Comparison of ENCODE assay signal across 8 mouse cellular contexts in genomic region chr9:57653283-57653682, GRCm38 (mm10). TPM values are rescaled to one million over a fixed set of nuclear protein-coding genes. Genes with fewer than 3 reads are reported as not detected.
DNase-seq lines count a peak whose midpoint lies in the region; ATAC-seq and TF ChIP-seq lines count a peak whose summit lies in the region.

TSS of gene Csk (minus strand) at chr9:57653631.

- no peak within 1 kb of the TSS for H3K4me2 ChIP-seq in CH12.LX (ENCODE audit: insufficient read depth, low read depth, poor library complexity, severe bottlenecking)
- H3K4me2 ChIP-seq in embryonic facial prominence, embryonic 15.5 days (replicated peaks), result no peak within 1 kb of the TSS
- H3K4me2 ChIP-seq in liver, embryonic 11.5 days, result no peak within 1 kb of the TSS
- no peak within 1 kb of the TSS for H3K4me2 ChIP-seq in stomach, postnatal 0 days (replicated peaks; ENCODE audit: low read depth)

- DNase-seq in gastrocnemius, postnatal 4 days (ENCODE audit: low spot score in 2 of 2), result no peak
- DNase-seq in gastrocnemius, postnatal 36 days, result no peak
- no peak for DNase-seq in CH12.LX (ENCODE audit: extremely low read depth)
- DNase-seq in hindbrain, embryonic 10.5 days (ENCODE audit: low spot score), result no peak
- DNase-seq in liver, embryonic 11.5 days (ENCODE audit: low spot score), result no peak
- DNase-seq in stomach, postnatal 0 days (ENCODE audit: low spot score), result no peak

- peaks cover 15 to 57% of the 10 kb centered on the region in 2 experiments for H3K4me1 ChIP-seq in CH12.LX (ENCODE audit: control insufficient read depth in 1 of 2, insufficient read depth in 2 of 2)
- H3K4me1 ChIP-seq in embryonic facial prominence, embryonic 15.5 days, result peaks cover 7% of the 10 kb centered on the region; the same call in 1 of the 2 replicates
- peaks cover 51% of the 10 kb centered on the region for H3K4me1 ChIP-seq in hindbrain, embryonic 10.5 days (replicated peaks)
- H3K4me1 ChIP-seq in liver, embryonic 11.5 days (replicated peaks; ENCODE audit: control insufficient read depth, insufficient read depth, low read length), result peaks cover 18% of the 10 kb centered on the region
- no peaks in the 10 kb centered on the region for H3K4me1 ChIP-seq in stomach, postnatal 0 days (replicated peaks; ENCODE audit: control insufficient read depth, insufficient read depth)

- no peak within 1 kb of the TSS for H3K27ac ChIP-seq in CH12.LX (ENCODE audit: insufficient read depth, low read depth)
- no peak within 1 kb of the TSS for H3K27ac ChIP-seq in embryonic facial prominence, embryonic 15.5 days (replicated peaks)
- peak within 1 kb of the TSS; percentile 83 for H3K27ac ChIP-seq in hindbrain, embryonic 10.5 days
- H3K27ac ChIP-seq in liver, embryonic 11.5 days (ENCODE audit: low read depth, low read length), result no peak within 1 kb of the TSS
- H3K27ac ChIP-seq in stomach, postnatal 0 days (replicated peaks), result no peak within 1 kb of the TSS

- intact Hi-C loops in gastrocnemius, postnatal 36 days (cut with DNase I), result loop anchor here (2.0 to 5.0 kb wide), 2 partner anchors 111 to 722 kb away; no protein-coding TSS in a partner anchor

- no peak for TF ChIP-seq RAD21 in CH12.LX (IDR thresholded peaks at IDR 0.05; ENCODE audit: low read depth, low read length)

- H3K79me2 ChIP-seq in CH12.LX (replicated peaks; ENCODE audit: control insufficient read depth, extremely low read depth, insufficient read depth, poor library complexity, severe bottlenecking), result no peaks in the 10 kb centered on the region

- H3K9ac ChIP-seq in CH12.LX (ENCODE audit: insufficient read depth, low read depth), result no peak within 1 kb of the TSS
- H3K9ac ChIP-seq in embryonic facial prominence, embryonic 15.5 days, result no peak within 1 kb of the TSS
- H3K9ac ChIP-seq in liver, embryonic 11.5 days (ENCODE audit: low read depth, low read length), result no peak within 1 kb of the TSS
- H3K9ac ChIP-seq in stomach, postnatal 0 days (ENCODE audit: low read length), result no peak within 1 kb of the TSS; the same call in 1 of the 2 replicates

- no peaks in the 10 kb centered on the region for H3K9me3 ChIP-seq in CH12.LX (replicated peaks; ENCODE audit: low read length)
- H3K9me3 ChIP-seq in embryonic facial prominence, embryonic 15.5 days (replicated peaks), result no peaks in the 10 kb centered on the region
- no peaks in the 10 kb centered on the region for H3K9me3 ChIP-seq in hindbrain, embryonic 10.5 days
- no peaks in the 10 kb centered on the region for H3K9me3 ChIP-seq in liver, embryonic 11.5 days (ENCODE audit: control insufficient read depth, low read length)
- no peaks in the 10 kb centered on the region for H3K9me3 ChIP-seq in stomach, postnatal 0 days (ENCODE audit: control insufficient read depth, low read length)

- no peak for TF ChIP-seq CTCF in CH12.LX (conservative IDR thresholded peaks at IDR 0.05 in 1 of 2, IDR thresholded peaks at IDR 0.05 in 1 of 2; ENCODE audit: low read depth in 2 of 2, low read length in 2 of 2)
- TF ChIP-seq CTCF in stomach, postnatal 0 days (IDR thresholded peaks at IDR 0.05; ENCODE audit: low read depth), result no peak

- no peak for TF ChIP-seq EP300 in CH12.LX (IDR thresholded peaks at IDR 0.05; ENCODE audit: low read length)
- no peak for TF ChIP-seq EP300 in stomach, postnatal 0 days (optimal IDR thresholded peaks at IDR 0.05)

- peaks cover 0 to 2% of the 10 kb centered on the region in 2 experiments for H3K36me3 ChIP-seq in CH12.LX (replicated peaks in 1 of 2; ENCODE audit: control insufficient read depth in 1 of 2, insufficient read depth in 1 of 2, low read length in 1 of 2)
- H3K36me3 ChIP-seq in embryonic facial prominence, embryonic 15.5 days, result no peaks in the 10 kb centered on the region
- H3K36me3 ChIP-seq in hindbrain, embryonic 10.5 days, result no peaks in the 10 kb centered on the region
- no peaks in the 10 kb centered on the region for H3K36me3 ChIP-seq in liver, embryonic 11.5 days (ENCODE audit: control insufficient read depth, insufficient read depth, low read length)
- no peaks in the 10 kb centered on the region for H3K36me3 ChIP-seq in stomach, postnatal 0 days (ENCODE audit: control insufficient read depth, insufficient read depth, low read length)

- in situ Hi-C loops in CH12.LX (cut with MboI; ENCODE audit: low pct_ligation_motif_present, low pct_unique_long_range_greater_than_20kb, low sequenced_read_pairs), result loop anchor here (5.0 to 10.0 kb wide), 3 partner anchors 36 to 342 kb away; partner anchors contain the start of gene Cox5a

- H3K4me3 ChIP-seq in CH12.LX (replicated peaks in 1 of 3; ENCODE audit: low read depth in 2 of 3, low read length in 2 of 3, poor library complexity in 1 of 3), result peak within 1 kb of the TSS in 1 of 3 experiments; percentile 39
- H3K4me3 ChIP-seq in embryonic facial prominence, embryonic 15.5 days (replicated peaks), result no peak within 1 kb of the TSS
- no peak within 1 kb of the TSS; the same call in 1 of the 2 replicates for H3K4me3 ChIP-seq in hindbrain, embryonic 10.5 days
- no peak within 1 kb of the TSS for H3K4me3 ChIP-seq in liver, embryonic 11.5 days (ENCODE audit: low read depth, low read length)
- no peak within 1 kb of the TSS for H3K4me3 ChIP-seq in stomach, postnatal 0 days (ENCODE audit: low read depth, low read length)

- no peaks in the 10 kb centered on the region for H3K27me3 ChIP-seq in CH12.LX (replicated peaks)
- peaks cover 23% of the 10 kb centered on the region for H3K27me3 ChIP-seq in embryonic facial prominence, embryonic 15.5 days
- peaks cover 34% of the 10 kb centered on the region for H3K27me3 ChIP-seq in hindbrain, embryonic 10.5 days (ENCODE audit: insufficient read depth, poor library complexity, severe bottlenecking)
- H3K27me3 ChIP-seq in liver, embryonic 11.5 days (replicated peaks; ENCODE audit: control insufficient read depth, insufficient read depth, low read length), result no peaks in the 10 kb centered on the region
- H3K27me3 ChIP-seq in stomach, postnatal 0 days (ENCODE audit: control insufficient read depth, insufficient read depth, low read length), result no peaks in the 10 kb centered on the region

- 43% methylated on average over 5 of the region's 5 CpGs for WGBS in embryonic facial prominence, embryonic 15.5 days
- WGBS in hindbrain, embryonic 10.5 days, result 36% methylated on average over 5 of the region's 5 CpGs
- 62% methylated on average over 5 of the region's 5 CpGs for WGBS in liver, embryonic 11.5 days
- WGBS in stomach, postnatal 0 days, result 56% methylated on average over 5 of the region's 5 CpGs

- no peak for TF ChIP-seq POLR2A in CH12.LX (IDR thresholded peaks at IDR 0.05; ENCODE audit: low read depth, low read length)

- dilution Hi-C loops in CH12.LX (cut with MboI; ENCODE audit: extremely low pct_ligation_motif_present, extremely low pct_unique_long_range_greater_than_20kb, low sequenced_read_pairs), result no loop called here

- ATAC-seq in embryonic facial prominence, embryonic 15.5 days (ENCODE audit: insufficient number of reproducible peaks, low FRiP score, low TSS enrichment, low read depth), result no peak
- no peak for ATAC-seq in liver, embryonic 11.5 days (replicated peaks; ENCODE audit: low FRiP score)
- ATAC-seq in stomach, postnatal 0 days (ENCODE audit: low FRiP score, low TSS enrichment), result no peak
- no peak for ATAC-seq in cerebellum, adult (ENCODE audit: insufficient number of reproducible peaks, low FRiP score, low TSS enrichment)

TF ChIP-seq in CH12.LX, 34 proteins besides CTCF, POLR2A, EP300 and RAD21:
- TF ChIP-seq MAZ (IDR thresholded peaks at IDR 0.05; ENCODE audit: low read depth, low read length), result no peak
- TF ChIP-seq NELFE (IDR thresholded peaks at IDR 0.05; ENCODE audit: low read depth, low read length), result no peak
- TF ChIP-seq UBTF (IDR thresholded peaks at IDR 0.05; ENCODE audit: low read depth, low read length), result no peak
- TF ChIP-seq RCOR1 (conservative IDR thresholded peaks at IDR 0.05; ENCODE audit: low read depth, low read length), result no peak
- no peak for TF ChIP-seq POLR2AphosphoS2 (IDR thresholded peaks at IDR 0.05; ENCODE audit: low read depth, low read length)
- no peak for TF ChIP-seq ZKSCAN1 (IDR thresholded peaks at IDR 0.05; ENCODE audit: borderline replicate concordance, low read depth, low read length)
- no peak for TF ChIP-seq HCFC1 (IDR thresholded peaks at IDR 0.05; ENCODE audit: low read depth, low read length)
- TF ChIP-seq ZNF384 (IDR thresholded peaks at IDR 0.05; ENCODE audit: low read depth, low read length), result no peak
- no peak for TF ChIP-seq ZMIZ1 (IDR thresholded peaks at IDR 0.05; ENCODE audit: low read depth, low read length)
- no peak for TF ChIP-seq PAX5 (IDR thresholded peaks at IDR 0.05; ENCODE audit: low read length)
- TF ChIP-seq MXI1 (IDR thresholded peaks at IDR 0.05; ENCODE audit: low read depth, low read length), result no peak
- TF ChIP-seq ELF1 (IDR thresholded peaks at IDR 0.05; ENCODE audit: low read depth, low read length), result no peak
- no peak for TF ChIP-seq JUN (IDR thresholded peaks at IDR 0.05; ENCODE audit: insufficient read depth, low read depth, low read length)
- TF ChIP-seq E2F4 (IDR thresholded peaks at IDR 0.05; ENCODE audit: insufficient replicate concordance, low read depth, low read length), result no peak
- no peak for TF ChIP-seq CHD2 (IDR thresholded peaks at IDR 0.05; ENCODE audit: low read length)
- TF ChIP-seq MEF2A (IDR thresholded peaks at IDR 0.05; ENCODE audit: borderline replicate concordance, low read depth, low read length), result no peak

RNA-seq across cellular contexts. Expression of gene Csk, which starts in this region (rescaled TPM):
- total RNA-seq in gastrocnemius, postnatal 4 days (2021), result 10 to 100 TPM; 39.5 to 42.9 TPM
- total RNA-seq in gastrocnemius, postnatal 36 days (2021), result 1 to 10 TPM; 8.5 to 9.5 TPM
- total RNA-seq in CH12.LX (2012; rRNA removed), result 111 and 122 TPM in 2 replicates
- total RNA-seq in CH12.LX (2014; rRNA removed), result 111 and 125 TPM in 2 replicates
- polyA plus RNA-seq in CH12.LX (2012; ENCODE audit: insufficient read length, low read depth), result 139 and 153 TPM in 2 replicates
- 35.9 and 36.1 TPM in 2 replicates for polyA plus RNA-seq in embryonic facial prominence, embryonic 15.5 days (2015; fragmentation: Nextera tagmentation; extraction: Ambion mirVana)
- polyA plus RNA-seq in hindbrain, embryonic 10.5 days (2016; fragmentation: Nextera tagmentation; extraction: Ambion mirVana), result 40.8 and 42.3 TPM in 2 replicates
- 45.2 and 47.7 TPM in 2 replicates for polyA plus RNA-seq in liver, embryonic 11.5 days (2014; fragmentation: Nextera tagmentation; extraction: Ambion mirVana)
- 20.7 and 23.9 TPM in 2 replicates for polyA plus RNA-seq in stomach, postnatal 0 days (2015; fragmentation: Nextera tagmentation; extraction: Ambion mirVana)
